Mouse (Mus musculus) neural tube, embryonic 13.5 days (tissue): ENCODE results near the gene Cblc. TPM values are rescaled to one million over a fixed set of nuclear protein-coding genes. Genes with fewer than 3 reads are reported as not detected.
"Not testable (repeated sequence)": the region's sequence is repeated elsewhere in the genome, so short reads cannot be mapped to it uniquely, and the experiment has no call there.

Experiments used
- ATAC-seq: fragments of 200-750 bp; cut with Nextera tagmentation; 2 replicates; pipeline ENCODE4 v1.8.0; 2017; ENCODE audit warnings: low read depth, mild to moderate bottlenecking, moderate TSS enrichment, moderate library complexity
- H3K27ac ChIP-seq: fragments of 300-500 bp; sonication (generic); replicated peaks from 2 replicates; pipeline ENCODE4 v1.5.1; 2015; ENCODE audit warnings: moderate library complexity, mild to moderate bottlenecking, inconsistent platforms
- H3K27me3 ChIP-seq: fragments of 300-500 bp; sonication (generic); 2 replicates; pipeline ENCODE4 v1.6.1; 2015; ENCODE audit warnings: mild to moderate bottlenecking, inconsistent platforms
- H3K36me3 ChIP-seq: fragments of 300-500 bp; sonication (generic); 2 replicates; pipeline ENCODE4 v1.6.1; 2015; ENCODE audit warnings: mild to moderate bottlenecking, inconsistent platforms
- H3K4me1 ChIP-seq: fragments of 300-500 bp; sonication (generic); replicated peaks from 2 replicates; pipeline ENCODE4 v1.6.1; 2015; ENCODE audit warnings: inconsistent platforms
- H3K4me2 ChIP-seq: fragments of 300-500 bp; sonication (generic); 2 replicates; pipeline ENCODE4 v1.6.1; 2015; ENCODE audit warnings: inconsistent platforms, mild to moderate bottlenecking, moderate library complexity
- H3K4me3 ChIP-seq: fragments of 300-500 bp; sonication (generic); 2 replicates; pipeline ENCODE4 v1.5.1; 2015; ENCODE audit warnings: mild to moderate bottlenecking, inconsistent platforms
- H3K9ac ChIP-seq: fragments of 300-500 bp; sonication (generic); 2 replicates; pipeline ENCODE4 v1.6.1; 2015; ENCODE audit warnings: moderate library complexity, mild to moderate bottlenecking, inconsistent platforms
- H3K9me3 ChIP-seq: fragments of 300-500 bp; sonication (generic); 2 replicates; pipeline ENCODE4 v1.6.1; 2016; ENCODE audit warnings: inconsistent platforms
- WGBS: fragments of 180-500 bp; shearing (Covaris S2); methylation state at CpG from one replicate; pipeline ENCODE4 v1.1.7; 2015; 5-methylcytosine and 5-hydroxymethylcytosine counted together
- polyA plus RNA-seq: library from polyadenylated mRNA; unstranded; fragments of >200 nt; fragmentation: Nextera tagmentation; extraction: Ambion mirVana; gene quantifications from 2 replicates; pipeline ENCODE4 v1.2.1, GENCODE M21; 2015

Gene Cblc
- polyA plus RNA-seq, 1 experiment from 2014 or later = not detected

DNA sequence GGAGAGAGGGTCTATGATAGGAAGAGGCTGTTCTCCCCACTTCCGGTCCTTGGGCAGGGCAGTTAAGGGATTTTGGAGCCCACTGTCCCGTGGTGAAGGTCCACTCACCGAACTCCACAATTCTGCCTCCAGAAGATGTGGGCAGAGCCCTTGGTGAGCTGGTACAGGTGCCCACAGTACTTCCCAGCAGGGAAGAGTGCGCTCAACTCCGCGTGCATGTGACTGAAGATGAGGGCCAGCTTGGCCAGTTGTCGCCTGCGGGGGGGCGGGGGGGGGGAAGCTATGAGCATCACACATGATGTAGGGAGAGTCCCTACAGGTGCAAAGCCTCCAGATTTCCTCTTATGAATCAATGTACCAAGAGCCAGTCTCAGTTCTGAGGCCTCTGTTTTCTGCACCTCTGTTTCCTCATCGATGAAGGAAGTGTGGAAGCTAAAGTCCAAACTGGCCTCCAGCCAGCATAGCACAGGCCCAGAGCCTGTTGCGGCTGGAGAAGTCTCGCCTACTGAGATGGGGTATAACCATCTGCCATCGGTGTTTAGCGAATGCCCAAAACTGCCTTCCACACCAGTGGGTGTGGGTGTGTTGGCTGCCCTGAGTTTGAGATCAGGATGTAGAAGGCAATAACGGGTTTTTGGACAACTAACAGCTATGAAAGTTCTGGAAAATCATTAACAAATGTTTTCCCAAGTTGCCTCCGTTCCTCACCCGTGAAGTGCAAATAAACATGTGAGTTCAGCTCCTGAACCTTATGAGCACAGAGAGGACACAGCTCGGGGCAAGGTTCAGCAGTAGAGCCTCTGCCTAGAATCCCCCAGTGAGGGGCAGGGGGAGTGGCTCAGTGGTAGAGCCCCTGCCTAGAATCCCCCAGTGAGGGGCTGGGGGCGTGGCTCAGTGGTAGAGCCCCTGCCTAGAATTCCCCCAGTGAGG is 3.6 kb downstream of the Cblc start:
- H3K4me2 ChIP-seq = no peak overlapping the region
- H3K9me3 ChIP-seq = no peaks in the 10 kb centered on the region
- H3K4me3 ChIP-seq = no peak overlapping the region
- no peak overlapping the region for H3K9ac ChIP-seq
- no peaks in the 10 kb centered on the region for H3K36me3 ChIP-seq
- H3K27me3 ChIP-seq = peaks cover 45% of the 10 kb centered on the region
- ATAC-seq = no peak
- H3K4me1 ChIP-seq = peaks cover 7% of the 10 kb centered on the region
- no peak overlapping the region for H3K27ac ChIP-seq
- 85% methylated on average over 19 of the region's 19 CpGs for WGBS

DNA sequence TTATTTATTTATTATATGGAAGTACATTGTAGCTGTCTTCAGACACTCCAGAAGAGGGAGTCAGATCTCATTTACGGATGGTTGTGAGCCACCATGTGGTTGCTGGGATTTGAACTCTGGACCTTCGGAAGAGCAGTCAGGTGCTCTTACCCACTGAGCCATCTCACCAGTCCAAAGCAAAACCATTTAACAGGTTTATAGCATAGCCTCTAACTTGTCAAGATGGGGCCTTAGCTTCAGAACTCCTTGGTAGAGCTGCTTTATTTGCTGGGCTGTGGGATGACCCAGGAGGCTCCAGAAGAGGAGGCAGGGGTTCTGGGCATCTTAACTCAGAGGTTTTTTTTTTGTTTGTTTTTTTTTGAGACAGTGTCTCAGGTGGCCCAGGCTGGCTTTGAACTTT is 5.1 kb downstream of the Cblc start:
- H3K4me3 ChIP-seq, ATAC-seq, H3K4me1 ChIP-seq, H3K9ac ChIP-seq, H3K36me3 ChIP-seq, H3K4me2 ChIP-seq, H3K9me3 ChIP-seq, H3K27ac ChIP-seq: not testable (repeated sequence)
- peaks cover 30% of the 10 kb centered on the region for H3K27me3 ChIP-seq
- 89% methylated on average over 2 of the region's 2 CpGs for WGBS

DNA sequence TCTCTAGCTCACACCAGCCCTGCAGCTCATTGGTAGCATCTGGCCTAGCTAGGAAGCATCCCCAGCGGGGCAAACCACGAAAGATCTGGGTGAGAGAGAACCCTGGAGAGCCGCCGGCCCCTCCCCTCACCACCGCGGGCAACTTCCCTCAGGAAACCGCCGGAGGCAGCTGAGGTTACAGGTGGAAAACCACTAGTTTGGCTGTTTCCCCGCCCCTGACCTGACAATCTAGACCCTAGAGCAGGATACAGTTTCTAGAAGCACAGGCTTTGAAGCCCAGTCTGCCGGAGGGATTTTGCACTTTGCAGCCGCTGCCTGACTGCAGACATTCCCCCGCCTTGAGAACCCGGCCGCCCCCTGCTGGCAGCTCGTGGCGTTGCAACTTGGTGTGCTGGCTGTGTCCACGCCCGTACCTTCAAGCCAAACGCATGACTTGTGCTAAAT is 6.7 kb downstream of the Cblc start:
- Histone ChIP-seq H3K4me2 (peak overlapping the region; percentile 58), H3K9me3 (no peaks in the 10 kb centered on the region), H3K27ac (no peak overlapping the region), H3K27me3 (peaks cover 15% of the 10 kb centered on the region), H3K9ac (peak overlapping the region; percentile 53), H3K4me1 (peaks cover 7% of the 10 kb centered on the region), H3K36me3 (no peaks in the 10 kb centered on the region), H3K4me3 (peak overlapping the region; percentile 30)
- under 1% methylated on average over 19 of the region's 19 CpGs for WGBS
- ATAC-seq = peak; percentile 55; the same call in 1 of the 2 replicates

DNA sequence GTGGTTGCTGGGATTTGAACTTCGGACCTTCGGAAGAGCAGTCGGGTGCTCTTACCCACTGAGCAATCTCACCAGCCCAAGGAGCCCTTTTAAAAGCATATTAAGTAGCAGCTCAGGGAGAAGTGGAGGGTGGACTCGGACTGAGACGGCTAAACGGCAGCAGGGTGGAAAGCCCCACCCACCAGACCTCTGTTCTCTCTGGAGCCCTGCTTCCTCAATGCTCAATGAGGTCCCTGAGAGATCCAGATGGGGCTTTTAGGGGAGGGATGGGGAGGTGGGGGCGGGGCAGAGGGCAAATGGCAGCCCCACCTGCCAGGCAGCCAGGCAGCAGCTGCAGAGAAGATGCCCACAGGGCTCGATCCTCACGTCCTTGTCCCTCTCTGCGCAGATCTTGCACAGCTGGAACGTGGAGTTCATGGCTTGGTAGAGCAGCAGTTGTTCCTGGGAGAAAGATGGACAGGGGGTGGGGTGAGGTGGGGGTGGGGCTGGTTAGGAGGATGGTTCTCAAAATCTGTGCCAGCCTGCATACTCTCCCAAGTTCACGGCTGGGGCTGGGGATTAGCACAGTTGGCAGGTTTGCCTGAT is 10.6 kb downstream of the Cblc start:
- H3K4me1 ChIP-seq = peaks cover 7% of the 10 kb centered on the region
- ATAC-seq = no peak
- 36% methylated on average over 12 of the region's 12 CpGs for WGBS
- H3K27ac ChIP-seq = no peak overlapping the region
- no peaks in the 10 kb centered on the region for H3K9me3 ChIP-seq
- no peak overlapping the region for H3K9ac ChIP-seq
- H3K4me3 ChIP-seq = no peak overlapping the region
- peaks cover 7% of the 10 kb centered on the region; the same call in 1 of the 2 replicates for H3K27me3 ChIP-seq
- H3K36me3 ChIP-seq = no peaks in the 10 kb centered on the region
- no peak overlapping the region for H3K4me2 ChIP-seq

DNA sequence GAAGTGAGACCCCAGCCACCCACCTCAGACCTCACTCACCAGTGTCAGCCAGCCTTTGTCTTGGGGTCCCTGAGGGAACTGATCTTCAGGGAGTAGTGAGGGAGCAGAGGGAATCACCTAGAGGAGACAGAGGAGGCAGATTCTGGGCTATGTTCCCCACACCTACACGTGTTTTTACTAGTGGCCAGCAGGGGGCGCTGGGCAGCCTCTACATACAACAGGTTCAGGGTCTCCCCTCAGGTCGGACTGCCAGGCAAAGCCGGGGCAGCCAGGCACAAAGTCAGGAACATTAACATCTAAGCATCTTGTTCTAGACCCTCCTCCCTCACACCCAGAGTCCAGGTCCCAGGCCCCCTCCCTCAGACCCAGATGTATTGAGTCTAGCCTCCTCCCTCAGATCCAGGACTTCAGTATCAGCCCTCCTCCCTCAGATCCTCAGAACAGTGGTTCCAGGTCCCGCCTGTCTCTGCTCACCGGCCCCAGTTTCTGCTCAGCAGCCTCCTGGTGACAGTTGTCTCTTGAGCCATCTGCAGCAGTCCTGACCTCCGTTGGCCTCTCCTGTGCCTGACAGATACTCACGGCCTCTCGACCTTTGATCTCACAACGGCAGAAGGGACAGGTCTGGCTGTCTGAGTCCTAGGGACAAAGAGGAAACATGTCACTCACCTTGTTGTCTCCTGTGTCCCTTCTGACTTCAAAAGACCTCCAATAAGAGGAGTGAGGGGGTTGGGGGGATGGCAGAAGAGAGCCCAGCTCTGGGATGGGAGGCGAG is 11.7 kb downstream of the Cblc start:
- H3K9ac ChIP-seq = no peak overlapping the region
- WGBS = 50% methylated on average over 11 of the region's 11 CpGs
- no peaks in the 10 kb centered on the region for H3K27me3 ChIP-seq
- peaks cover 4% of the 10 kb centered on the region for H3K4me1 ChIP-seq
- no peak for ATAC-seq
- H3K4me2 ChIP-seq = no peak overlapping the region
- no peaks in the 10 kb centered on the region for H3K36me3 ChIP-seq
- H3K27ac ChIP-seq = no peak overlapping the region
- H3K4me3 ChIP-seq = no peak overlapping the region
- H3K9me3 ChIP-seq = 0 out of 2 replicates have a peak, but pooled peaks cover 2% of the 10 kb centered on the region

DNA sequence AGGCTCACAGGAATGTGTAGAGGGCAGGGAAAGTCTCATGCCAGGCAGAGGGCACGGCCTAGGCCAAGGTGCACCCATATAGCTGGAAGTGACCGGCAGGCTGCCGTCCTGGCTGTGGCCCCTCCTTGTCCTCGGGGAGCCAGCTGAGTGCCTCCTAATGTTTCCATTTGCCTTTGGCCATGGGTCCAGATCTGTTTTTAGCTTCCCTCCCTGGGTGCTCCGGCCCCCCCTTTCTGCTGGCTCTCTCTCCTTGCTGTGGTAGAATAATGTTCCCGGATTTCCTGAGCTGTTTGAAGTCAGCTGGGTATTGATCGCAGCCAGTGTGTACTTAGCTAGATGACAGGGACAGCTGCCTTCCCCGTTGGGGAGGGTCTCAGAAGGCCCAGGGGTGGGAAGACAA is 13.0 kb downstream of the Cblc start:
- H3K27ac ChIP-seq = no peak overlapping the region
- ATAC-seq = no peak
- H3K4me2 ChIP-seq = no peak overlapping the region
- H3K36me3 ChIP-seq = no peaks in the 10 kb centered on the region
- 80% methylated on average over 8 of the region's 8 CpGs for WGBS
- 0 out of 2 replicates have a peak, but pooled peaks cover 4% of the 10 kb centered on the region for H3K9me3 ChIP-seq
- no peaks in the 10 kb centered on the region for H3K27me3 ChIP-seq
- no peak overlapping the region for H3K9ac ChIP-seq
- H3K4me1 ChIP-seq = no peaks in the 10 kb centered on the region
- H3K4me3 ChIP-seq = no peak overlapping the region

DNA sequence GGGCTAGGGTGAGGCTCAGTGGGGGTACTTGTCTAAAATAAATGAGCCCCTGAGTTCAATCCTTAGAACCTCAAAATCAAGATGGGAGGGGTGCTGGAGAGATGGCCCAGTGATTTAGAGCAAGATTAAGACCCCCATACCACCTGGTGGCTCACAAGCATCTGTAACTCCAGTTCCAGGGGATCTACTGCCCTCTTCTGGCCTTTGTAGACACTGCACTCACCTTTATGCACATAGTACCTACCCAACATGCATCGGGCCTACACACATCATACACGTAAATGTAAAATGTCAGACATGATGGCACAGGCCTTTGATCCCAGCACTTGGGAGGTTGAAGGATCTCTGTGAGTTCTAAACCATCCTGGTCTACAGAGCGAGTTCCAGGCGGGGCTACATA is 14.0 kb downstream of the Cblc start:
- Histone ChIP-seq H3K4me2 (no peak overlapping the region), H3K27ac (no peak overlapping the region), H3K36me3 (no peaks in the 10 kb centered on the region), H3K4me1 (no peaks in the 10 kb centered on the region), H3K9ac (no peak overlapping the region), H3K27me3 (no peaks in the 10 kb centered on the region), H3K9me3 (0 out of 2 replicates have a peak, but pooled peaks cover 4% of the 10 kb centered on the region), H3K4me3 (no peak overlapping the region)
- ATAC-seq = no peak
- 93% methylated on average over 4 of the region's 4 CpGs for WGBS

DNA sequence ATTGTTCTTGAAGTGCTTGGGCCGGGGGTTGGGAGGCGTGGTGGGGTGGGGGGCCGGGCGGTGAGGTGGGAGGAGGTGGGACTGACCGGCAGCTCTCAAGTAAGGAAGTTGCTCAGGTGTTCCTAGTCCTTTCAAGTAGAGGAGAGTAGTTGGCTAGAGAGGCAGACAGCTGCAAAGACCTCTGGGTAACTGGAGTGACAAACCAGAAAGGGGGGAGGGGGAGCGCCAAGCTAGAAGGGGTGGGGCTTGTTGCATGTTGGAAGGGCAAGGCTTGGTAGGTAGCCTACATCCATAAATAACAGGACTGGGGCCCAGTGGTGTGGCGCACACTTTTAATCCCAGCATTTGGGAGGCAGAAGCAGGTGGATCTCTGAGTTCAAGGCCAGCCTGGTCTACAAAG is 14.9 kb downstream of the Cblc start:
- ATAC-seq = no peak
- H3K4me2 ChIP-seq = no peak overlapping the region
- H3K9ac ChIP-seq = no peak overlapping the region
- no peaks in the 10 kb centered on the region for H3K4me1 ChIP-seq
- 0 out of 2 replicates have a peak, but pooled peaks cover 4% of the 10 kb centered on the region for H3K9me3 ChIP-seq
- no peak overlapping the region for H3K27ac ChIP-seq
- H3K27me3 ChIP-seq = no peaks in the 10 kb centered on the region
- no peak overlapping the region for H3K4me3 ChIP-seq
- no peaks in the 10 kb centered on the region for H3K36me3 ChIP-seq
- WGBS = 89% methylated on average over 7 of the region's 7 CpGs

DNA sequence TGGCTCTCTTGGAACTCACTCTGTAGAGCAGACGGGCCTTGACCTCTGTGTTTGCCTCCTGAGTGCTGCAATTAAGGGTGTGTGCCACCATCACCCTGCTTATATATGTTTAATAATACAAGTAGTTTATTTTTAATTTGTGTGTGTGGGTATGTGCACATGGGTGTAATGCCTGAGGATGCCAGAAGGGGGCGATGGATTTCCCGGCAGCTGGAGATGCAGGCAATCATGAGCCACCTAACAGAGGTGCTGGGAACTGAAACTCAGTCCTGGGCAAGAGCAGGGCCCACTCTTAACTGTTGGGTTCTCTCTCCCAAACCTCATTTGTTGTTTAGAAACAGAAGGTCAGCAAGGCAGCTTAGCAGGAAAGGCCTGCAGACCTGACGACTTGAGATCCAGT is 16.7 kb downstream of the Cblc start:
- Histone ChIP-seq H3K36me3 (no peaks in the 10 kb centered on the region), H3K27me3 (no peaks in the 10 kb centered on the region), H3K27ac (no peak overlapping the region), H3K9me3 (0 out of 2 replicates have a peak, but pooled peaks cover 4% of the 10 kb centered on the region), H3K4me3 (no peak overlapping the region), H3K4me2 (no peak overlapping the region), H3K9ac (no peak overlapping the region), H3K4me1 (no peaks in the 10 kb centered on the region)
- ATAC-seq = no peak
- WGBS = 78% methylated on average over 4 of the region's 4 CpGs

DNA sequence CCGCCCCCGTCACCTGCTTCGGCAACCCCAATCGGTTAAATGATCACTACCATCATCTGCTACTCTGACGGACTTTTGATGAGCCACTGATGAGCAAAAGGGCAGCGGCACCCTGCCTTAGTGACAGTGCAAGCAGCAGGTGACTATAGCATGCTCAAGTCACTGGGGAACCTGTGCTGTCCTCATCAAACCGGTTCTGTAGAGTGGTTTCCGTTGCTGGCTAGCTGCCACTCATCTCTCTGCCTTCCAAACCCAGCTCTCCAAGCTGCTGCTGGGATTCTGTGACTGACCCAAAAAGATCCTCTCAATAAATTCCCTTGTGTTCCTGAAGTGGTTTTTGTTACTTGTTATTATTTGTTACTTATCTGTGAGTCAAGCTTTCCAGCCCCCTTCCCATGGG is 18.0 kb downstream of the Cblc start:
- 84% methylated on average over 8 of the region's 8 CpGs for WGBS
- no peaks in the 10 kb centered on the region for H3K27me3 ChIP-seq
- no peaks in the 10 kb centered on the region for H3K4me1 ChIP-seq
- no peak overlapping the region for H3K9ac ChIP-seq
- H3K27ac ChIP-seq = no peak overlapping the region
- no peak overlapping the region for H3K4me2 ChIP-seq
- H3K9me3 ChIP-seq = 0 out of 2 replicates have a peak, but pooled peaks cover 4% of the 10 kb centered on the region
- no peak overlapping the region for H3K4me3 ChIP-seq
- no peaks in the 10 kb centered on the region for H3K36me3 ChIP-seq
- no peak for ATAC-seq

DNA sequence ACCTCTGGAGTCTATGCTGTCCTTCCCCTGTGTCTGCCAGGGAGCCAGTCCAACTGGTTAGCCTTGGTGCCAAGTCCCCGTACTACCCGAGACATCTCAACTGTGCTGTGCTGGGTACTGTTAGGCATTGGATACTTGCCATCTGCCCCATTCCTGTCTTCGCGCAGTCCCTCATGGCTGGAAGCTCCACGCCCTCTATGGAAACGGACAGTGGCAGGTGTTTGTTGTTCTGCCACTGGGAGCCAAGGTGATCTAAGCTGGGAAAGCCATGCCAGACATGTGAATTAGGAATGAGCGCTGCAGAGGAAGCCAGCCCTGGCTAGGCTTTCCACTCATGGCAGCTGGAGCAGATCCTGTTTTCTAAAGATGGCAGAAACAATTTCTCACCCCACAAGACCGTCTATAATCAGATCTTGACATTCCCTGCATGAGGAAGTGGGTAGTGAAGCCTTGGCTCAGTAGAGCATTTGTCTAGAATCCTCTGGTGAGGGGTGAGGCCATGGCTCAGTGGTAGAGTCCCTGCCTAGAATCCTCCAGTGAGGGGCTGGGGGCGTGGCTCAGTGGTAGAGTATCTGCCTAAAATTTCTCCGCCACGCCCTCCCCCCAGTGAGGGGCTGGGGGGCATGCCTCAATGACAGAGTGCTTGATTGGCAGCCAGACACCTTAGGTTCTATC is 19.4 kb downstream of the Cblc start:
- WGBS = 91% methylated on average over 11 of the region's 11 CpGs
- Histone ChIP-seq H3K4me1 (no peaks in the 10 kb centered on the region), H3K27me3 (peaks cover under 1% of the 10 kb centered on the region; the same call in 1 of the 2 replicates), H3K9me3 (0 out of 2 replicates have a peak, but pooled peaks cover 4% of the 10 kb centered on the region), H3K4me3 (no peak overlapping the region), H3K36me3 (no peaks in the 10 kb centered on the region), H3K9ac (no peak overlapping the region), H3K27ac (no peak overlapping the region), H3K4me2 (no peak overlapping the region)
- ATAC-seq = no peak
